Mouse (Mus musculus): ENCODE data around the gene Cfap20. TPM values are rescaled to one million over a fixed set of nuclear protein-coding genes. Genes with fewer than 3 reads are reported as not detected.

The Cfap20 gene
- polyA plus RNA-seq, 1 experiment = 65.9 TPM

DNA sequence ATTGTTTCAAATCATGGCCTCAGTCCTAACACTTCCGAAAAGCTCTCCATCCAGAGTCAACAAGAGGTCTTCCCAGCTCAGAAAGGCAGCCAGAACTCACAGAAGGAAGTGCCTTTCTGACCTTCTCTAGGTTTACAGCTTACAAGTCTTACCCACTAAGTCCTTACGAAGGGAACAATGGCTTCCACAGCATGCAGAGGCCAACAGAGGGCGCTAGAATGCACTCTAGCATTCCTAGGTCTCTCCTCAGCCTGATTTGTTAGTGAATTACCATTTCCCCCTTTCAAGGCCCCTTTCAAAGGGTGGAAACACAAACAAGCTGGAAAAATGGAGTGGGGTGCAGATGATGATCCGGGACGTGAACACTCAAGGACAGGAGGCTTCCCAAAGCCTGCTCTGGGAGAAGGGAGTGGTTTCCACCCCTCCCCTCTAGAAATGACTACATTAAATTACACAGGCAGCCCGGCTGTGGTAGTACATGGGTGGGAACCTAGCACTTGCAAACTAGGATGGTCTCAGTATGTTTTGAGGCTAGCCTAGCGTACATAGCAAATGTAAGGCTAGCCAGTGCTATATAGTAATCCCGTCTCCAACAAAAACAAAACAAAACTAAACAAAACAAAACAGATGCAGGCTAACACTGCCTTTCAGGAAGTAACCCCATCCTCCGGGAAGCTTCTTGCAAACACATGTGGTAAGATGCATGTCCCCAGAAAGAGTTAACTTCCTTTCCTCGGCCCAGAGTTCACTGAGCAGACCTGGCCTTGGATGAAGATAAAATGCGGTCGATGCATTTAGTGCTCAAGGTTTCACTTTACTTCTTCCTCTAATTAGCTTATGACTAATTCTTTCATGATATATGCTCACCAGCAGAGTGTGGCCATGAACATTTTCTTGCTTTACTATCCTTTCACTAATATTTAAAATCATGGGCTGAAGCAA lies 6.8 kb downstream of the Cfap20 start:
- Histone ChIP-seq H3K27me3 (ENCODE audit: control insufficient read depth, insufficient read depth, low read length) (no peaks in the 10 kb centered on the region), H3K4me3 (ENCODE audit: control insufficient read depth, insufficient read depth, low read length) (no peak overlapping the region), H3K4me1 (replicated peaks; ENCODE audit: control insufficient read depth, insufficient read depth, low read length) (peaks cover 10% of the 10 kb centered on the region), H3K27ac (ENCODE audit: control insufficient read depth, insufficient read depth, low read length) (no peak overlapping the region), H3K36me3 (ENCODE audit: control insufficient read depth, insufficient read depth, low read length) (peaks cover 2% of the 10 kb centered on the region; the same call in 1 of the 2 replicates)
- peak; percentile 70 for DNase-seq
- TF ChIP-seq POLR2A (IDR thresholded peaks at IDR 0.05; ENCODE audit: control insufficient read depth, extremely low read depth, insufficient read depth, low read length, poor library complexity) (no peak), CTCF (IDR thresholded peaks at IDR 0.05; ENCODE audit: borderline replicate concordance, control insufficient read depth, extremely low read depth, insufficient read depth, low read length, poor library complexity) (no peak)
- 29% methylated on average over 12 of the region's 12 CpGs for WGBS

DNA sequence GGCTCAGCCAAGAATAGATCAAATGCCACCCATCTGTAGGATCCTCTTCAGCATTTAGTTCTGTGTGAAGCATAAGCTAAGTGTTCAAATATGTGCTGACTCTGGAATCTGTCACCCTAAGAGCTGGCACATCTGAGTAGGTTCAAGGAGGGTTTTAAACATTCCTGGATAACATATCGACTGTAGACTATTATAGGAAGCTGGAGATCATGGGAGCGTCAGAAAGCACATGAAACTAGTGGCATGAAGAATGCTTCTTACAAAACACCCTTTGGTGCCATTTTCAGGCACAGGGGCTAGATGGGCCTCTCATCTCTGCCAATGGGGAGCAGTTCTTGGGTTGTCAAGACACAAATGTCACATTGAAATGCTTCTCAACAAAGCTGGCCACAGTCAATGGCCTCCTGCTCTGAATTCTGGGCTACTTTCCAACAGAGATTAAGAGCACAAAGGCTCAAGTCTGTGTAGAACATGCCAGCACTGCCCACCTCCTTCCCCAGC lies 7.8 kb downstream of the Cfap20 start:
- Histone ChIP-seq H3K4me3 (ENCODE audit: control insufficient read depth, insufficient read depth, low read length) (no peak overlapping the region), H3K36me3 (ENCODE audit: control insufficient read depth, insufficient read depth, low read length) (peaks cover 13% of the 10 kb centered on the region), H3K4me1 (replicated peaks; ENCODE audit: control insufficient read depth, insufficient read depth, low read length) (peaks cover 10% of the 10 kb centered on the region), H3K27me3 (ENCODE audit: control insufficient read depth, insufficient read depth, low read length) (no peaks in the 10 kb centered on the region), H3K27ac (ENCODE audit: control insufficient read depth, insufficient read depth, low read length) (no peak overlapping the region)
- WGBS = 97% methylated on average over 2 of the region's 2 CpGs
- no peak for DNase-seq
- TF ChIP-seq CTCF (IDR thresholded peaks at IDR 0.05; ENCODE audit: borderline replicate concordance, control insufficient read depth, extremely low read depth, insufficient read depth, low read length, poor library complexity) (no peak), POLR2A (IDR thresholded peaks at IDR 0.05; ENCODE audit: control insufficient read depth, extremely low read depth, insufficient read depth, low read length, poor library complexity) (no peak)

DNA sequence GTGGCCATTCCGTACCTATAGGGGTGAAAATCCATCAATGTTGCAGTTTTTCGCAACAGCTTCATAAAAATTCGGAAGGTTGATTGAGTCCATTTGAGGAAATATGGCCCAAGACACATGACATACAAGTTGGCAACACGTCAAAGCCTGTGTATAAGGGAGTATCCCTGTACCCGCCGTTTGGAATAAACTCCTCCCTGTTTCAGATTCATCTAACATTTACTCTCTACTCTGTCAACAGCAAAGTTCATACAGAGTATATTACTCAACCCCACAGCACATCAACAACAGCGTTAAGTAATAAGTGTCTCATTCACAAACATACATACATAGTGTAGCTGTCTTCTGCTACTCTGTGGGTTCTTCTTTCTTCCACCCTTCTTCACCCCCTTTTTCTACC lies 10.0 kb downstream of the Cfap20 start:
- Histone ChIP-seq H3K36me3 (ENCODE audit: control insufficient read depth, insufficient read depth, low read length) (peaks cover 33% of the 10 kb centered on the region), H3K27me3 (ENCODE audit: control insufficient read depth, insufficient read depth, low read length) (no peaks in the 10 kb centered on the region), H3K4me1 (replicated peaks; ENCODE audit: control insufficient read depth, insufficient read depth, low read length) (peaks cover 10% of the 10 kb centered on the region), H3K4me3 (ENCODE audit: control insufficient read depth, insufficient read depth, low read length) (no peak overlapping the region), H3K27ac (ENCODE audit: control insufficient read depth, insufficient read depth, low read length) (no peak overlapping the region)
- DNase-seq = no peak
- no peak for TF ChIP-seq CTCF (IDR thresholded peaks at IDR 0.05; ENCODE audit: borderline replicate concordance, control insufficient read depth, extremely low read depth, insufficient read depth, low read length, poor library complexity)
- 93% methylated on average over 7 of the region's 7 CpGs for WGBS

DNA sequence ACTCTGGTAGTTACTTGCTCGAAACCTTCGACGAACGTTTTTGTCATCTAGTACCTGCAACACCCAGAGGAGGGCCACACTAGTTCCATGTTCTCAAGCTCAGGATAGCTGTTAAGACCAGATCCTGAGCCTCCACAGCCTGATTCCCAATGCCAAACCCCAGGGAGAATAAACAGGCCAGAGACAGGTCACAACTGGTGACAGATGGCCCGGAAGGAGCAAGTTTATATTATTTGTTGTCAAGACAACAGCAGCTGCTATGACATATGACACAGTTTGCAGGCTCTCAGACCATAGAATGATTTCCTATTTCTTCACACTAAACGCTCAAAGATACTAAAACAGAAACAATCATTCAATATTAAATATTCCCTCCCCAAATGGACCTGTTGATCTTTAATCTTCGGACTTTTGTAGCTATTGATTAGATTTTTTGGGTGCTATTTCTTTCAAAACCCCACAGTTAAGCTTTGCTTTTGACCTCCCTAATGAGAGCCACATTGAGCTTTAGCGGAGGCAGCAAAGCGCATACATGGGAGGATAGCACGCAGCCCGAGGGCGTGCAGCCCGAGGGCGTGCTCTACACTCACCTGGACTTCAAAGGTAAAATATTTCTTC lies 12.4 kb downstream of the Cfap20 start:
- no peak for TF ChIP-seq CTCF (IDR thresholded peaks at IDR 0.05; ENCODE audit: borderline replicate concordance, control insufficient read depth, extremely low read depth, insufficient read depth, low read length, poor library complexity)
- TF ChIP-seq POLR2A (IDR thresholded peaks at IDR 0.05; ENCODE audit: control insufficient read depth, extremely low read depth, insufficient read depth, low read length, poor library complexity) = no peak
- H3K36me3 ChIP-seq (ENCODE audit: control insufficient read depth, insufficient read depth, low read length) = peaks cover 40% of the 10 kb centered on the region
- no peaks in the 10 kb centered on the region for H3K27me3 ChIP-seq (ENCODE audit: control insufficient read depth, insufficient read depth, low read length)
- no peak overlapping the region for H3K4me3 ChIP-seq (ENCODE audit: control insufficient read depth, insufficient read depth, low read length)
- peaks cover 3% of the 10 kb centered on the region for H3K4me1 ChIP-seq (replicated peaks; ENCODE audit: control insufficient read depth, insufficient read depth, low read length)
- DNase-seq = no peak
- 97% methylated on average over 14 of the region's 14 CpGs for WGBS
- H3K27ac ChIP-seq (ENCODE audit: control insufficient read depth, insufficient read depth, low read length) = no peak overlapping the region

DNA sequence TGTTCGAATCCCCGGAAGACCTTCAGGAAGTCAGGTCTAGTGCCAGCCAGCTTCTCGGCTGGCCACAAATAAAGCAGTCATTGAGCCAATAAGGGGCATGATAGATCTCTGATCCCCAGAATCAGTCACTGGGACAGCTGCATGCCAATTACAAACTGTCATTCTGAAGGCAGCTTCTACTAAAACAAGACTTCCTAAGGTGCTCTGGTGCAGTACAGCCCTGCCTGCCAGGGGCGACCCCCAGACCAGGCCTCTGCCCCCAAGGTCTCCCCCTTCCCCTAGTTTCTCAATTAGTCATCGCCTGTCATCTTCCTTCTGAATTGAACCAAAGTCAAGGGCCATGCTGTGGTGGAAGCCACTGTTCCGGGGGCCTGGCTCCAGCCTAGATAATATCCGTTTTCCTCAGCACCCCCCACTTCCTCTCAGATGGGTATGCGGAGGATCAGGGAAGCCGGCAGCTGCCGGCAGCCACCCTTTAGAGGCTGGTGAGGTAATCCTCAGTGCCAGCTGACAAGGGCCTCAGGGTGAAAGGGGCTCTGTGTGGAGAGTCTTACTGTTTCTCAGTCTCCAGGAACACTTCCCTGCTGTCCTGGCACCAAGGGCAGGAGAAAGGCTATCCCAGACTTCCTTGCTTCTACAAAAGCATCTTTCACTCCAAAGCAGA lies 23.2 kb downstream of the Cfap20 start:
- TF ChIP-seq POLR2A (IDR thresholded peaks at IDR 0.05; ENCODE audit: control insufficient read depth, extremely low read depth, insufficient read depth, low read length, poor library complexity) = no peak
- TF ChIP-seq CTCF (IDR thresholded peaks at IDR 0.05; ENCODE audit: borderline replicate concordance, control insufficient read depth, extremely low read depth, insufficient read depth, low read length, poor library complexity) = no peak
- WGBS = 31% methylated on average over 10 of the region's 10 CpGs
- Histone ChIP-seq H3K27me3 (ENCODE audit: control insufficient read depth, insufficient read depth, low read length) (no peaks in the 10 kb centered on the region), H3K4me1 (replicated peaks; ENCODE audit: control insufficient read depth, insufficient read depth, low read length) (peaks cover 8% of the 10 kb centered on the region), H3K4me3 (ENCODE audit: control insufficient read depth, insufficient read depth, low read length) (no peak overlapping the region), H3K27ac (ENCODE audit: control insufficient read depth, insufficient read depth, low read length) (peak overlapping the region; percentile 19; the same call in 1 of the 2 replicates), H3K36me3 (ENCODE audit: control insufficient read depth, insufficient read depth, low read length) (no peaks in the 10 kb centered on the region)
- DNase-seq = no peak

DNA sequence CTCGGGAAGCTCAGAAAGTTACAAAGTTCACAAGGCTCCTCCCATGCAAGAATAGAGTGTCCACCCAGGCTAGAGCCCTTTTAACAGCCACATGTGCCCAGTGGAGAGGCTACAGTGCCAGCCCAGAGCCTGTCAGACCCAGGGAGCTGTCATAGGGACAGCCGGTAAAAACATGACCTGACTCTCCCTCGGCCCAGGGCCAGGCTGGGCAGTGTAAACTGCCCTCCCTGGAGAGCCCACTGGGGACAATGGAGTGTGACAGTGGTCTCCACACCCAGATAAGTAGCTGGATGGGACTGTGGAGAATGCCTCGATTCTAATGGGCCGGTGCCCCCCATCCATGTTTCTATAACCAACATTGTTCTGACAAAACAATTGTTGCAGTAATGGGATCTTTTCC lies 25.2 kb downstream of the Cfap20 start:
- H3K4me1 ChIP-seq (replicated peaks; ENCODE audit: control insufficient read depth, insufficient read depth, low read length) = peaks cover 8% of the 10 kb centered on the region
- DNase-seq = no peak
- TF ChIP-seq CTCF (IDR thresholded peaks at IDR 0.05; ENCODE audit: borderline replicate concordance, control insufficient read depth, extremely low read depth, insufficient read depth, low read length, poor library complexity) = no peak
- no peak for TF ChIP-seq POLR2A (IDR thresholded peaks at IDR 0.05; ENCODE audit: control insufficient read depth, extremely low read depth, insufficient read depth, low read length, poor library complexity)
- H3K27me3 ChIP-seq (ENCODE audit: control insufficient read depth, insufficient read depth, low read length) = no peaks in the 10 kb centered on the region
- no peaks in the 10 kb centered on the region for H3K36me3 ChIP-seq (ENCODE audit: control insufficient read depth, insufficient read depth, low read length)
- WGBS = 95% methylated on average over 5 of the region's 5 CpGs
- no peak overlapping the region for H3K4me3 ChIP-seq (ENCODE audit: control insufficient read depth, insufficient read depth, low read length)
- no peak overlapping the region for H3K27ac ChIP-seq (ENCODE audit: control insufficient read depth, insufficient read depth, low read length)

Data from thymus, adult 2 months (tissue).